Mouse (Mus musculus) cerebellum, adult 2 months (tissue): ENCODE data around the gene Klc4.

ENCODE experiments used
- CTCF ChIP-seq: fragments of 200-500 bp; IDR thresholded peaks from 2 replicates; pipeline ENCODE4 v1.5.1; 2011; ENCODE audit warnings: low read depth, mild to moderate bottlenecking, control low read depth, low read length, moderate library complexity, borderline replicate concordance; ENCODE audit not compliant: insufficient read depth
- POLR2A ChIP-seq: fragments of 200-500 bp; IDR thresholded peaks from 2 replicates; pipeline ENCODE4 v1.6.1; 2011; ENCODE audit warnings: low read length, control low read depth, borderline replicate concordance; ENCODE audit not compliant: insufficient read depth

DNA sequence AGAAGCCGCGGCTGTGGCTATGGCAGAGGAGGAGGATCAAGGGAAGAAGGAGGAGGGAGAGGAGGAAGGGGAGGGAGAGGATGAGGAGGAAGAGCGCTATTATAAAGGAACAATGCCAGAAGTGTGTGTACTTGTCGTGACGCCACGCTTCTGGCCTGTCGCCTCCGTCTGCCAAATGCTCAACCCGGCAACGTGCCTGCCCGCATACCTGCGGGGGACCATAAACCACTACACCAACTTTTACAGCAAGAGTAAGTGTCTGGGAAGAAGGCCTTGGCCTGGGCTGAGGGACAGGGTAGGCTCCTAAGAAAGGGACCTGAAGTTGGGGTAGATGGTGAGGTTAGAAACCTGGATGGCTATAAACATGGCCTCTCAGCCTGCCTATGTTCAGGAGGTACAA, 16.2 kb upstream of the Klc4 start:
- TF ChIP-seq CTCF (no peak), POLR2A (no peak)
